Mouse (Mus musculus) spleen, adult 2 months (tissue): ENCODE data around the gene Lrp6. TPM values are rescaled to one million over a fixed set of nuclear protein-coding genes. Genes with fewer than 3 reads are reported as not detected.

Experiments used
- DNase-seq, 2 experiments: peaks; one replicate each; pipeline versions ENCODE4 v3.0.0 to v3.0.0-alpha.2; 2012 to 2021; ENCODE audit warnings: low spot score in 2 of 2, low read depth in 1 of 2
- H3K27ac ChIP-seq: fragments of 200-500 bp; 2 replicates; pipeline ENCODE4 v1.5.1; 2012; ENCODE audit warnings: low read length, inconsistent platforms; ENCODE audit not compliant: insufficient read depth
- H3K27me3 ChIP-seq: fragments of 200-500 bp; 2 replicates; pipeline ENCODE4 v1.6.1; 2012; ENCODE audit warnings: mild to moderate bottlenecking, moderate library complexity, low read length, inconsistent platforms; ENCODE audit not compliant: control insufficient read depth, insufficient read depth
- H3K36me3 ChIP-seq: fragments of 200-500 bp; 2 replicates; pipeline ENCODE4 v1.6.1; 2012; ENCODE audit warnings: mild to moderate bottlenecking, low read length, inconsistent platforms; ENCODE audit not compliant: control insufficient read depth, insufficient read depth
- H3K4me1 ChIP-seq: fragments of 200-500 bp; 2 replicates; pipeline ENCODE4 v1.6.1; 2011; ENCODE audit warnings: inconsistent platforms; ENCODE audit not compliant: control insufficient read depth, insufficient read depth, insufficient read length
- H3K4me3 ChIP-seq: fragments of 200-500 bp; 2 replicates; pipeline ENCODE4 v1.5.1; 2011; ENCODE audit warnings: mild to moderate bottlenecking, inconsistent platforms; ENCODE audit not compliant: insufficient read depth, insufficient read length; ENCODE audit errors: extremely low read depth
- CTCF ChIP-seq: fragments of 200-500 bp; IDR thresholded peaks from 2 replicates; pipeline ENCODE4 v1.5.1; 2011; ENCODE audit warnings: mild to moderate bottlenecking, inconsistent platforms; ENCODE audit not compliant: insufficient read depth, insufficient read length, insufficient replicate concordance; ENCODE audit errors: extremely low read depth
- POLR2A ChIP-seq: fragments of 200-500 bp; IDR thresholded peaks from 2 replicates; pipeline ENCODE4 v1.6.1; 2011; ENCODE audit warnings: low read depth, low read length, inconsistent platforms
- WGBS: fragments of 180-500 bp; shearing (Covaris S2); methylation state at CpG from one replicate; pipeline ENCODE4 v1.1.7; 2018; 5-methylcytosine and 5-hydroxymethylcytosine counted together
- polyA plus RNA-seq: library from polyadenylated mRNA; depleted of rRNA; stranded (reverse); fragments of >200 nt; gene quantifications from 2 replicates; pipeline ENCODE4 v1.2.3, GENCODE M21; 2012

Gene Lrp6
- polyA plus RNA-seq, 1 experiment = 10.8 TPM

GRCm38 (mm10) chr6:134526275-134526674, 40.5 kb downstream of the Lrp6 start:
- TF ChIP-seq CTCF = no peak
- TF ChIP-seq POLR2A = no peak
- WGBS = 89% methylated on average over 5 of the region's 5 CpGs
- H3K36me3 ChIP-seq = no peaks in the 10 kb centered on the region
- H3K4me3 ChIP-seq = no peak overlapping the region
- peaks cover 3% of the 10 kb centered on the region; the same call in 1 of the 2 replicates for H3K4me1 ChIP-seq
- DNase-seq = no peak
- no peaks in the 10 kb centered on the region for H3K27me3 ChIP-seq
- no peak overlapping the region for H3K27ac ChIP-seq

GRCm38 (mm10) chr6:134521411-134521810, 45.4 kb downstream of the Lrp6 start:
- 90% methylated on average over 10 of the region's 10 CpGs for WGBS
- no peak for DNase-seq
- Histone ChIP-seq H3K36me3 (no peaks in the 10 kb centered on the region), H3K27me3 (no peaks in the 10 kb centered on the region), H3K4me1 (no peaks in the 10 kb centered on the region), H3K27ac (no peak overlapping the region), H3K4me3 (no peak overlapping the region)
- TF ChIP-seq POLR2A (no peak), CTCF (no peak)

DNA sequence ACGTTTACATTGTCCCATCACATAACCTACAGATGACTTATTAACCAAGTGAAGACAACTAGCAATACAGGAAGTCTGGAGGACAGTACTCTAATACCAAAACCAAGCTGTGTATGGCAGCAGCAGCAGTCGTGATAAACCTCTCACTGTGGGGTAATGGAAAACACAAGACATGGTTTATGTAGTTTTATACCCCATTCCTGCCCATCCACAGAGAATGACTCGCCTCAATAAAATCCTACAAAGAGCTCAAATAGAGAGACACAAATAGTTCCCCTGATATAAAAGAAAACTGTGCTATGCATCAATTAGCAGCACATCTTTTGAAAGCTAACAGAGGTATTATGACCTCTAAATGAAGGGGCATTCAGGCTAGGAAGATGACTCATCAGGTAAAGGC, 45.9 kb downstream of the Lrp6 start:
- no peak overlapping the region for H3K27ac ChIP-seq
- H3K36me3 ChIP-seq = no peaks in the 10 kb centered on the region
- H3K27me3 ChIP-seq = no peaks in the 10 kb centered on the region
- no peaks in the 10 kb centered on the region for H3K4me1 ChIP-seq
- TF ChIP-seq POLR2A (no peak), CTCF (no peak)
- DNase-seq = no peak
- 65% methylated on average over 3 of the region's 3 CpGs for whole genome bisulfite sequencing
- H3K4me3 ChIP-seq = no peak overlapping the region

DNA sequence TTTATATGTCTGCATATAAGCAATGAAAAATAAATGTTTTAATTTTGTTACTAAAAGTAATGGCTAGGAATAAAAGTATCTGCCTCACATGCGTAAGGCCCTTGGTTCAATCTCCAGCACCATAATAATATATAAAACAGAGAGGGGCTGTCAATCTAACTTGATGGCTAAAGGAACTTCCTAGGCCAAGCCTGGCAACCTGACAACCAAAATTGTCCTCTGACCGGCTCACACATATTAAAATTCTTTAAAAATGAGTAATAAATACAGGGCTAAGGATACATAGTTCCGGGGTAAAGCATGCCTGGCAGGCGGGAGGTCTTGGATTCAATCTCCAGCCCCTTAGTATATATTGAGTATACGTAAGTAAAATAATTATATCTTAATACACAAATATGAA, 48.3 kb downstream of the Lrp6 start:
- no peak overlapping the region for H3K27ac ChIP-seq
- DNase-seq = no peak
- H3K4me1 ChIP-seq = no peaks in the 10 kb centered on the region
- H3K27me3 ChIP-seq = no peaks in the 10 kb centered on the region
- 93% methylated on average over 5 of the region's 5 CpGs for WGBS
- no peaks in the 10 kb centered on the region for H3K36me3 ChIP-seq
- H3K4me3 ChIP-seq = no peak overlapping the region
- no peak for TF ChIP-seq POLR2A
- TF ChIP-seq CTCF = no peak

- H3K27me3 ChIP-seq = no peaks in the 10 kb centered on the region
- WGBS = 81% methylated on average over 4 of the region's 4 CpGs
- no peak overlapping the region for H3K27ac ChIP-seq
- no peak overlapping the region for H3K4me3 ChIP-seq
- peaks cover 2% of the 10 kb centered on the region for H3K36me3 ChIP-seq
- TF ChIP-seq POLR2A (no peak), CTCF (no peak)
- H3K4me1 ChIP-seq = no peaks in the 10 kb centered on the region; the same call in 1 of the 2 replicates
- no peak for DNase-seq
These were observed 49.6 kb downstream of the Lrp6 start for GRCm38 (mm10) chr6:134517141-134517540.

DNA sequence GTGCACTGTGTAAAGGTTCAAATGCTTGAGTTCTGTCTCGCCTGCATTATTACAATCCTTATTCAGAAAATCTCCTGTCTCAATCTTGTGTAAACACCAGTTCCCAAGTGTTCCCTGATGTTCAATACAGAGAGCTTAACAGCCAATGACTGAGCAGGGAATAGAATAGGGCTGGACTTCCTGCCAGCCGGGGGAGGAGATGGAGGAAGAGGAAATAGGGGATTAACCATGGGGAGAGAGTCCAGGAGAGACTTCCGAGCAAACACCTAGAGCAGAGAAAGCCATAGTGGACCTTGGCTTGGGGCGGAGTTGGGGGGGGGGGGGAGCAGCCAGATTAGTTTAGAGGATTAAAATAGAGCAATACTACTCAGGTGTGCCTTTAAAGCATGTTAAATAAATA, 51.3 kb downstream of the Lrp6 start:
- H3K36me3 ChIP-seq = peaks cover 2% of the 10 kb centered on the region
- DNase-seq = no peak
- no peak overlapping the region for H3K4me3 ChIP-seq
- WGBS = 85% methylated on average over 4 of the region's 4 CpGs
- H3K27me3 ChIP-seq = no peaks in the 10 kb centered on the region
- TF ChIP-seq CTCF (no peak), POLR2A (no peak)
- H3K4me1 ChIP-seq = no peaks in the 10 kb centered on the region; the same call in 1 of the 2 replicates
- no peak overlapping the region for H3K27ac ChIP-seq

- peaks cover 3% of the 10 kb centered on the region for H3K36me3 ChIP-seq
- no peaks in the 10 kb centered on the region; the same call in 1 of the 2 replicates for H3K4me1 ChIP-seq
- H3K4me3 ChIP-seq = no peak overlapping the region
- H3K27ac ChIP-seq = no peak overlapping the region
- TF ChIP-seq CTCF (no peak), POLR2A (no peak)
- H3K27me3 ChIP-seq = no peaks in the 10 kb centered on the region
- WGBS = 92% methylated on average over 3 of the region's 3 CpGs
- no peak for DNase-seq
These were observed 52.8 kb downstream of the Lrp6 start for GRCm38 (mm10) chr6:134513896-134514510.
